Mouse (Mus musculus) embryo, embryonic 10 days (tissue): Measurements from ENCODE around the gene Pla2g7.
A peak's percentile ranks its signal among the peaks of the same experiment; 100 is the strongest.

Experiments used
- DNase-seq: peaks from one replicate; pipeline ENCODE4 v3.0.0-alpha.2; 2015; ENCODE audit warnings: low spot score

Gene Pla2g7

GRCm38 (mm10) chr17:43580456-43580855 lies 12.6 kb downstream of the Pla2g7 start:
- DNase-seq: no peak

DNA sequence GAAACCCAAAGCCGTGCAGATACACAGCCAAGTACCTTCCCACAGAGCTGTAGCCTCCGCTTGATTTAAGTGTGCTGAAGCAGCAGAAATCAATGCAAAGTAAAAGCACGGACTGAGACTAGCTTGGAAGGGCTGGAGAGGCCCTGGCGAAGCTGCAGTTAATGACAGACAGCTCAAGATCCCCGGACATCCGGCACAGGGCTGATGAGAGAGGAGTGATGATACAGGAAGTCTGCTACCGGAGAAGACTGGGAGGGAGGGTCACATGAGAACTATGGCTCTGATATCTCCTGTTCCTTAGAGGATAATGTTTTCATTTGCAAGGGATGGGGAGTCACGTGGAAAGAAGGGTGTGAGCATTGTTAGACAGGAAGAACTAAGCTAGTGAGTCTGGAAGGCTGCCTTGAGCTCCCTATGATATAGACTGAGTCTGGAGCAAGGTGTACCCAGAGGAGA lies 13.1 kb downstream of the Pla2g7 start:
- DNase-seq: peak; percentile 51

DNA sequence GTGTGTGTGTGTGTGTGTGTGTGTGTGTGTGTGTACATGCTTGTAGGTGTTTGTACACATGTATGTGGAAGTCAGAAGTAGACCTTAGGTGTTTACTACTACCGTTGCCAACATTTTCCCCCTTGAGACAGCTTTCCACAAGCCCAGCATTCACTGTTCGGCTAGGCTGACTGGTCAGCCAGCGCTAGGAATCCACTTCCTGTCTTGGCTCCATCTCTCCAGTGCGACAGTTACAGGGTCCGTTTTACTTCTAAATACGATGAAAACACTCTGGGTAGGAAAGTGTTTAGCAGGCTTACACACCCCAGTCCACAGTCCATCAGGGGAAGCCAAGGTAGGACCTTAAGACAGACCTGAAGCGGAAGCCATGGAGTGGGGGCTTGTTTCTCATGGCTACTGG lies 16.9 kb downstream of the Pla2g7 start:
- DNase-seq: no peak

- no peak for DNase-seq
Observed at GRCm38 (mm10) chr17:43587278-43587677, 19.4 kb downstream of the Pla2g7 start.

DNA sequence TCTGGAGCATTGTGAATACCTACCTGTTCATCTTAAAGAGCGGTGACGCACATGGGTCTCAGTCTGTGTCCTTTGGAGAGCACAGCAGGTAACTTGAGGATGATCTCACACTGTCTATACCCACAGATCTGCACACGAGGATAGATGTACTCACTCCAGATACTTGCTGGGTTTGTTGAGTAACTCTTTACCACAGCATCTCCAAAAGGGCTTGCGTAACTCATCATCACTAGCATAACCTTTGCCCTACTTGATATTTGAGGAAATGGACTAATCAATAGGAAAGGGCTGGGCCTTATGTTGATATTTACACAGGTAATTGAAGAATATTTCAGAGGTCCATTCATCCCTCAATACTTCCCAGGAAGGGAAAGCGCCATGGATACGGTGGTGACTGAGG lies 21.9 kb downstream of the Pla2g7 start:
- DNase-seq: no peak

- no peak for DNase-seq
Observed at GRCm38 (mm10) chr17:43590531-43590930, 22.6 kb downstream of the Pla2g7 start.

DNA sequence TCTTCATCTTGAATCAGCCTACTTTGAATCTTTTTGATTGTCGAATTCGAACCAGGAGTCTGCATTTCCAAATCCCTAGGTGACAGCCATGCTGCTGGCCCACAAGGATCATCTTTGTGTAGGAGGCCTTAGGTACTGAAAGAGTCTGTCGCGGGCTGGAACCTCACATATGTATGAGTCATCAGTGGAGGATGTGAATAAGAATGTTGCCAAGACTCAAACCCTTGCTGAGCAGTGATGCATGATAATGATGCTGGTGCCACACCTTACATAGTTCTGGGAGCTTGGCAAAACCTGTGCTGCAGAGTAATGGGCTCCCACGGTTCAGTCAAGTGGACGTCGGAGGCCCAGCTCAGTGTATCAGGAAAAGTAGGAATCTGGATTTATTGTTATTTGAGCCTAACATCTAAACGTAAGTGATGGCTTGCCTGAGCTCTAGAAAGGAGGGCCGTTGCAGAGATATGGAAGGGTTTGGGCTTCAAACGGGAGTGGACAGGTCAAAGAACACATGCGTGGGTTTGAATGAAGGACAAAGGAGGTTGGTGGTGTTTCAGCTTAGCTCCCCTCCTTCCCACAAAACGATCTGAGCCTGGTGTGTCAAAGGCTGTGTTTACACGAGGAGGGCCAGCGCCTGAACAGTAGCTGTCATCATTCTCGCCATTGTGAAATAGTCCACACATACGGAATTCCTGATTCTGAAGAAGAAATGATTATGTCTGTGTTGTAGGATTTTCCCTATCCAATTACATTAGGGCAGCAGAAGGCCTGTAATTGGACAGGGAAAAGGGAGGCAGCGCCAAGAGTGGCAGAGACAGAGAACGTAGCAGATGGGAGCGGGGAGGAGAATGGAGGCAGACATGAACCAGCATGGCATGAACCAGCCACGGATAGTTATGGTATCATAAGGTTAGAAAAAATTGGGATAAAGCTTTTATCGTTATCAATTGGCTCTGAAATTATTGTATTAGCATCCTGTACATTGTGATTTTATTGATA lies 24.7 kb downstream of the Pla2g7 start:
- no peak for DNase-seq

DNA sequence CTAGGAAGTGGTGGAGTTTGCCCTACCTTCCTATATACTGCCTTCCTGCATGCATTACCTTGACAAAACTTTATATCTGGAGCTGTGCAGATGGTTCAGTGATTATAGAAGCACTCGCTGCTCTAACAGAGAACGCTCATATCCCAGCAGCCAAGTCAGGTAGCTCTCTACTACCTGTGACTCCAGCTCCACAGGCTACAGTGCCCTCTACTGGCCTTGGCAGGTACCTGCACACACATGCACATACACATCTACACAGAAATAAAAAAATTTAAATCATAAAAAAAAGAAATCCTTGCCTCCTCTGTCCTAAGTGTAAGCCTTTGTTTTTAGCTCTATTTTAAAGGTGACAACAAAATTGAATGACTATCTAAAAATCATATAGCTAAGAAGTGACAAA lies 29.8 kb downstream of the Pla2g7 start:
- DNase-seq: no peak

DNA sequence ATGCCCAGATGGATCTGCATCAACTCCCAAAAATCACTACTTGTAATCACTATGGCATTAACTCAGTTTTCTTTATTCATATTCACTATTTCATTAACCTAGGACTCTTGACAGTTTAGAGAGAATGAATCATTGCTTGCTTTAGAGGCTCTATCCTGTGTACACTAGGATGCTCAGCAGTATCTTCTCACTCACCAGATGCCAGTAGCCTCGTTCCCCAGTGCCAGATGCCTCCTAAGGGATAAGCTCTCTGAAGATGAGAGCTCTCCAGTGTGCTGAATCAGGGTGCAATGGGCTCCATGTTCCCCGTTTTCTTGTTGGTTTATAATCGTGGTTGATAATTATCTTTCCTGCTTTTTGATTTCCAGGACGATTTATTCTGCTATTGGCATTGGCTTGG lies 30.8 kb downstream of the Pla2g7 start:
- DNase-seq: no peak

GRCm38 (mm10) chr17:43606704-43607103 lies 38.8 kb downstream of the Pla2g7 start:
- DNase-seq: peak; percentile 77

DNA sequence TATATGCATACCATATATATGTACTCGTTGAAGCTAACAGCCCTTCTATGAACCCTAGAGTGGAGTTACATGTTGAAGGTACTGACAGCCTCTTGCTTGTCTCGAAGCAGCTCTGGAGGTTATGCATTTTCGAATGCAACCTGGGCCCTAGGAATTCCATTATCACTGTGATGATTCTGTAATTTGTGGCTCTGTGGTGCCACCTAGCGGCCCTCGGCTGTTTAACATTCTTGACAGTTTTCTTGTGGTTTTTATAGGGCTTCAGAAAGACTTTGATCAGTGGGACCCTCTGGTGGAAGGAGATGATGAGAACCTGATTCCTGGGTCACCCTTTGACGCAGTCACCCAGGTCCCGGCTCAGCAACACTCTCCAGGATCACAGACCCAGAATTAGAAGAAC lies 43.7 kb downstream of the Pla2g7 start:
- DNase-seq: peak; percentile 74

DNA sequence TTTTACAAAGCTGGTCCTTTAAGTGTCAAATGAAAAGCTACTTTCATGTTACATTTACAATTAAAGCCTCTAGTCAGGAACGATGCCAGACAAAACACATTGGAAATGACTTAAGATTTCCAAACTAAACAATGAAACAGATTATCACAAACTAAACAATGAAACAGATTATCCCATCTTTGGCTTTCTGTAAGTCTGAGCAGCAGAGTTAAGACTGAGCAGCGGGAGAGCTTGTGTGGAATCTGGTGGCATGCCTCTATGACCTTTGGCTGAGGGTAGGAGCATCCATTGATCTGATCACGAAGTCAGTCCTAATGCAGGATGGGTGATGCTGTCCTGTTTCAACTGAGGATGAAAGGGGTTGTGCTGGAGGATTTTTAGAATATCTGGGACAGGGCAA lies 44.3 kb downstream of the Pla2g7 start:
- no peak for DNase-seq

DNA sequence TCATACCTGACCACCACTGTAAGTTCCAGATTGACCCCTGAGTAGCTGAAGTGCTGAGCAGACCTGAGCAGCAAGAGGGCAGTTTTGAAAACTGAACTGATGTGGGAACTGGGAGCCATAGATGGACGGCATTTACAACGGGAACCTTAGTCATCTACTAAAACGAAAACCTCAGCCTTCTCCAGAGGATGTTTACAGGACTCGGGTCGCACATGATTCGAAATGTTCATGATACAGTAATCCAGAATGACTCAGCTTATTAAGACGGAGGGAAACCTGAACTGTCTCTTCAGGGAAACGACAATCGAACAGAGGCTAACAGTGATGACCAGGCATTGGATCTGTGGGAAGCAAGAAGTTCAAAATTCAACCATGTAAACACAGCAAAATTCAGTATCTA lies 51.3 kb downstream of the Pla2g7 start:
- DNase-seq: no peak

DNA sequence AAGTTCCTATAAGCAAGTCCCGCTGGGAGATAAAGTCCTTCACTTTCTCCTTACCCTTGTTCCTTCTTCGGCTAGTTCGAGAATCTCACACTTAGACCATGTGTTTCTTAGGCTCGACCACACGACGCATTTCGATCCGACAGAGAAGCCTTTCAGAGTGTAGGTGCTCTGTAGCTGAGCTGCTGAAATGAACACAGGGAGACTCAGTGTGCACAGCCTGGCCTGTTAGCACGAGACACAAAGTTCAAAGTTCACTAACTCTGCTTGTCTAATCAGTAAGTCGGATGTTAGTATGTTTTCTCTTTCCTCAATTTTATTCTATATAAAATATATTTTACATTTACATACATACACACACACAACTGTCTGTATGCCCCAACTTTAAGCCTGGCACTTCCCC lies 54.2 kb downstream of the Pla2g7 start:
- DNase-seq: no peak

GRCm38 (mm10) chr17:43628246-43628645 lies 60.3 kb downstream of the Pla2g7 start:
- DNase-seq: no peak

GRCm38 (mm10) chr17:43629026-43629495 lies 61.2 kb downstream of the Pla2g7 start:
- DNase-seq: no peak

DNA sequence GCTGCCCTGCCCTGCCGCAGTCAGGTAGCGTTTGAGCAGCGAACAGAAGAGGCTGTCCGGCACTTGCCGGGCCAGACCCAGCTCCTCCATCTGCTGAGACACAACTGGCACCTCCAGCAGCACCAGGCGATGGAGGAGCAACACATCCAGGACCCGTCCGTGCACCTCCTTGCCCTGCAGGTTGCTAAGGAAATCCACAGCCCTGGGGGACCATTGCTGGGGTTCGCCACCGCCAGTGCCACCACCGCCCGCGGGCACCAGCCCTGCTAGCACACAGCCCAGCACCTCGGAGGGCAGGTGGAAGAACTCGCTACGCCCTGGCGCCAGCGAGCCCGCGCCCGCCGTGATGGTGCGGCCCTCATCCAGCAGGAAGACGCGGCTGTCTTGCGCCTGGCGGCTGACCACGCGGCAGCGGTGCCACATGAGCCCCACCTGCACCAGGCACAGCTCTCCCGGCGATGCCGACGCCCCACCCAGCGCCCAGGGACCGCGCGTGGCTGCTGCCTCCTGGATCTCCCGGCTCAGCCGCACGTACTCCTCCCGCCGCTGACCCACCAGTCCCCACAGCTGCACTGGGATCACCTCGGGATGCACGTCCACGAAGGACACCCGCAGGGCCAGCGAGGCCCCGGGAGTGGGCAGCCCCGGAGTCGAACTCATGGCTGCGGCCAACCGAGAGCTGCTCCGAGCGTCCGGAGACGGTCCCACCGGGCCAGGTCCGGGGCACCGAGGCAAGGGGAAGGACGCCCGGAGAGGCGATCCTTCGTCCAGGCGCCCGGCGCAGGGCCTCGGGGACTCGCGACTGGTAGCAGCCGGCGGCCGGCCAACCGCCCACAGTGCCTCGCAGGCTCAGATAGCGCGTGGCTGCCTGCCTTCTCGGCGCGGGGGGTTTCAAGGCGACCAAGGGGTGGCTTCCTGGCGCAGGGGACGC lies 61.9 kb downstream of the Pla2g7 start, which contains the start of gene Tdrd6:
Gene Tdrd6 (minus strand): TSS at position 804 of the 931 bp plus-strand sequence.
- peak; percentile 35 for DNase-seq

- no peak for DNase-seq
Observed at GRCm38 (mm10) chr17:43630427-43630760, 62.5 kb downstream of the Pla2g7 start.

GRCm38 (mm10) chr17:43637146-43637545 lies 69.2 kb downstream of the Pla2g7 start:
- DNase-seq: no peak

DNA sequence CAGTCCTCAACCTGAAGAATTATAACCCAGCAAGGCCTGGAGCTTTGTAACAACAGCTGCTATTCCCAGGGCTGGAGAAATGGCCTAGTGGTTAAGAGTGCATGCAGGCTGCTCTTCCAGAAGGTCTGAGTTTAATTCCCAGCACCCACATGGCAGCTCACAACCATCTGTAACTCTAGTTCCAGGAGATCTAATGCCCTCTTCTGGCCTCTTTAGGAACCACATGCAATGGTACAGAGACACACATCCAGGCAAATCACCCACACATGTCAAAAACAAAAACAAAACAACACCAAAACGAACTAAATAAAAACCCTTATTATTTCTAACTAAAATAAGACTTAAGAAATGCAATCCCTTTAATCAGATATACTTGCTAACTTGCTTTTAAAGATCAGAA lies 72.9 kb downstream of the Pla2g7 start:
- no peak for DNase-seq

DNA sequence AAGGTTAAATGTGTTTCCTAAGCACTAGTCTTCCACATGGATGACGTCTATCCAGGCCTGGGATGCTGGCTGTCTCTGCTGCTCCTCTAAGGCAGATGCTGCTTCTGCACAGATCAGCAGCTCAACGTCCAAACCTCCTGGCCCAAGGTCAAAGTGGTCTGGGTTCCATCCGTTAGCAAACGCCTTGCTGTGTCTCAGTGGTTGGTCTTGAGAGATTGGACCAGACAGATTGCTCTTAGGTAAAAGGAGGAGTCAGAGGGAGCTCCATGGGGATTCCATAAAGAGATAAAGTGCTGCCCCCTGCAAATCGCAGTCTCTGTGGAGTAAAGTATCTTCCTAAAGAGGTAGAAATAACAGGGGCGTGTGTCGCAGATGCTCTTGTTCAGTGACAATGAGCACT lies 75.3 kb downstream of the Pla2g7 start:
- no peak for DNase-seq

DNA sequence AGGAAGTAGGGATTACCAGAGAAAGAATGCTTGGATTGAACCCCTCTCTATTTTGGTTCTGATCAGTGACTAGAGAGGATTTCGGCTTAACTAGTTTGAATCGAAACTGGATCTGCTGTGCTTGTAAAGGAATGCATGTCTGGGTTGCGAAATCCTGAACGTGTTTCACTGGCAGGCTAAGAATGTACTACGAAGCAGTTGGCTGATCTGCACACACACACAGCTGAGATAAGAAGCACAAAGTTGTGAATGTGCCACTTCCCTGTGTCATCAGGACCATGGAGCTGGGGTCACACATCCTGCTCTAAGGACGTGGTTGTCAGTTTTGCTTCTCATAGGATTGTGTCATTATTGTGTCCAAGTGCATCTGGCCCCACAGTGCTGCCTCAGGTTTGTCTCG lies 76.5 kb downstream of the Pla2g7 start:
- no peak for DNase-seq

DNA sequence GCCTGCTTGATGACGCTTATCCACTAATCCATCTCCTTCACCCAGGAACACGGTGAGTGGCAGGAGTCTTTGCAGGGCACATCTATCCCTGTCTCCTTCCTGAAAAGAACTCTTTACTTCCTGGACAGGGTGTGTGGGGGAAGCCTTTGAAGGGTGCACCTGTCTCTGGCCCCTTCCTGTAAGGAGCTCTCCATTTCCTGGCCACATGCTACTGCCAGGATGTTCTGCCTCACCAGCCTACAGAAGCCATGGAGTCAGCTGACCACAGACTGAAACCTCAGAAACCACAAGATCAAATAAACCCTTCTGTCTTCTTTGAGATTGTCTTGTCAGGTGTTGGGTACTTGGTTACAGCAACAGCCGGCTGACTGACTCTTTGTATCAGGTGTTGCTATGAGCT lies 77.2 kb downstream of the Pla2g7 start:
- no peak for DNase-seq
